Mouse (Mus musculus) megakaryocyte, embryonic 14.5 days (primary cell): ENCODE data around the gene Abcd2. TPM values are rescaled to one million over a fixed set of nuclear protein-coding genes. Genes with fewer than 3 reads are reported as not detected.

Experiments
- H3K27me3 ChIP-seq: replicated peaks from 2 replicates; pipeline ENCODE3; 2012; ENCODE audit warnings: inconsistent platforms
- H3K36me3 ChIP-seq: replicated peaks from 2 replicates; pipeline ENCODE3; 2012; ENCODE audit warnings: low read length, inconsistent platforms, mixed read lengths
- H3K4me1 ChIP-seq: 2 replicates; pipeline ENCODE4 v1.6.1; 2012; ENCODE audit warnings: inconsistent platforms
- H3K4me3 ChIP-seq: replicated peaks from 2 replicates; pipeline ENCODE3; 2012; ENCODE audit warnings: moderate library complexity, mild to moderate bottlenecking, inconsistent platforms
- H3K9me3 ChIP-seq: 2 replicates; pipeline ENCODE4 v1.6.1; 2012; ENCODE audit warnings: inconsistent platforms
- FLI1 ChIP-seq: IDR thresholded peaks from 2 replicates; pipeline ENCODE4 v1.6.1; 2012; ENCODE audit warnings: low read length, inconsistent platforms, mixed read lengths
- GATA1 ChIP-seq: IDR thresholded peaks from 3 replicates; pipeline ENCODE4 v1.6.1; 2012; ENCODE audit warnings: mixed read lengths, low read length, inconsistent platforms, borderline replicate concordance
- polyA plus RNA-seq: library from polyadenylated mRNA; stranded (reverse); fragments of >175 nt; gene quantifications from 2 replicates; pipeline ENCODE4 v1.2.3, GENCODE M21; 2012; ENCODE audit warnings: low replicate concordance; ENCODE audit not compliant: insufficient read depth

Abcd2 gene
- polyA plus RNA-seq = not detected in 2 replicates

- peaks cover 4% of the 10 kb centered on the region for H3K27me3 ChIP-seq
Measured at GRCm38 (mm10) chr15:91191412-91192222, at the start of gene Abcd2. TSS of gene Abcd2 (minus strand) at chr15:91191799.

DNA sequence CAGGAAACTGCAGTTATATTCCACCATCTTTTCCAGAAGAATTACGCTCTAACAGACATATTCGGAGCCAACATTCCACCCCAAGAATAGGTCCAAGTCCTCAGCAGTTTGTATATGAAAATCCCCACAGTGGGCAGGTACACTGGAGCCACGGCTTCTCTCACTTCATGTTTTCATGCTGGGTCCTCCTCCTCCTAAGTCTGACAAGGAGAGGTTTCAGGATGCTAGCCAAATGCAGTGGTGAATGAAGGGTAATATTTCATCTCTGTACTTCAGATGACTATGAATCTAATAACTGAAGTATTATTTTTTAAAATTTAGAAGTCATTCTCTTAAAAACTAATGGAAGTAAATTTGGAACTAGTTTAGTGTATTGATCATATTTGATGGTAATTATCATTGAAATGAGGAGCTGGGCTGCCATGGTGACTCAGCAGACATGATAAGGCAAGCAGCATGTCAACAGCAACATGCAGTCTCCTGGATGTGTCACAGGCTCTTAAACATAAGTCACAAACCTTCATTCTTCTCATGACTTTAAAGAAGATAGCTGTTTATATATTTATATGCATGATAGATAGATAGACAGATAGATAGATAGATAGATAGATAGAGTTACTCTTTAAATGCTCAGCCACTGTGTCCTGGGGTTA is 49.2 kb upstream of the Abcd2 start:
- no peak for TF ChIP-seq FLI1
- TF ChIP-seq GATA1 = no peak
- Histone ChIP-seq H3K36me3 (no peaks in the 10 kb centered on the region), H3K4me3 (no peak overlapping the region), H3K9me3 (0 out of 2 replicates have a peak, but pooled peaks cover 2% of the 10 kb centered on the region), H3K4me1 (no peaks in the 10 kb centered on the region), H3K27me3 (no peaks in the 10 kb centered on the region)

More at GRCm38 (mm10) chr15:91191412-91192222, at the start of gene Abcd2:
- no peaks in the 10 kb centered on the region for H3K36me3 ChIP-seq
- H3K4me3 ChIP-seq = peak within 1 kb of the TSS; percentile 90
- no peaks in the 10 kb centered on the region for H3K9me3 ChIP-seq
- TF ChIP-seq GATA1 (no peak), FLI1 (no peak)
- peaks cover 10% of the 10 kb centered on the region for H3K4me1 ChIP-seq

- TF ChIP-seq GATA1 (no peak), FLI1 (no peak)
- no peaks in the 10 kb centered on the region for H3K4me1 ChIP-seq
- no peaks in the 10 kb centered on the region for H3K36me3 ChIP-seq
- no peaks in the 10 kb centered on the region for H3K27me3 ChIP-seq
- no peak overlapping the region for H3K4me3 ChIP-seq
- H3K9me3 ChIP-seq = 0 out of 2 replicates have a peak, but pooled peaks cover 2% of the 10 kb centered on the region
Measured at GRCm38 (mm10) chr15:91237294-91237693, 45.7 kb upstream of the Abcd2 start.

DNA sequence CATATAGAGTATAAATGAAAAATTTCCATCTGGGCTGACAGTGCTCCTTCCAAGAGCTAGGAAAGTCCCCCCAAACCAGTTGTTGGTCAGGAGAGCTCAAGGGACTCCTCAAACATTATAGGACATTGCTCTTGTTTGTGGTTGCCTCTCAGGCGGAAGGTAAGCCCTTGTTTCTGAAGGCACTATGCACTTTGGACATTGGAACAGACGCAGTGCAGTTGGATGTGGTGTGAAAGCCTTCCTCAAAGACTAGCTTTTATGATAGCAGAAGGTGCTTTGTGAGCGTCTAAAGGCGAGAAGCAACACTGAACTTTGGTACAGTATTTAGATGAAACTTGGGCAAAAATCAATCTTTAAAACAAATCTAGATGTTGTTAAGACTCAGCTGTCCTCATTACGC is 14.9 kb upstream of the Abcd2 start:
- Histone ChIP-seq H3K27me3 (no peaks in the 10 kb centered on the region), H3K4me3 (no peak overlapping the region), H3K36me3 (no peaks in the 10 kb centered on the region), H3K4me1 (no peaks in the 10 kb centered on the region), H3K9me3 (no peaks in the 10 kb centered on the region)
- TF ChIP-seq GATA1 (no peak), FLI1 (no peak)

DNA sequence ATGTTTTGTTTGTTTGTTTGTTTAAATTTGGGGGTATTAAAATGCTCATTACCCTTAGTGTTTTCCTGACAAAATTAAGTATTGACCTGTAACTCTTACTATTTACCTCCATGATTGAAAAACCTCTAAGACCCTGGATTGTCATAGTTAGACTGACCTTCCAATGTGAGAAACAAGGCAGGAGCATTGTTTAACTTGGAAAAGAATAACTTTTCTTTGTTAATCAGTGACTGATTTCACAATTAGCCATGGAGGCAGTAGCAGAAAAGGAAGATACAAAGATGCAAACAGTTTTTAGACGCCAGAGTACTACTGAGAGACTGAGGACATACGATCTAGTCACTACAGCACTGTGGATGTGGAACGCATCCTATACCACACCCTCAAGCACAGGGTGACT is 11.9 kb upstream of the Abcd2 start:
- no peak for TF ChIP-seq FLI1
- TF ChIP-seq GATA1 = no peak
- Histone ChIP-seq H3K4me1 (no peaks in the 10 kb centered on the region), H3K4me3 (no peak overlapping the region), H3K9me3 (peaks cover 4% of the 10 kb centered on the region; the same call in 1 of the 2 replicates), H3K27me3 (no peaks in the 10 kb centered on the region), H3K36me3 (no peaks in the 10 kb centered on the region)

- H3K27me3 ChIP-seq = no peaks in the 10 kb centered on the region
- TF ChIP-seq FLI1 (no peak), GATA1 (no peak)
- H3K9me3 ChIP-seq = peaks cover 4% of the 10 kb centered on the region; the same call in 1 of the 2 replicates
- H3K4me1 ChIP-seq = no peaks in the 10 kb centered on the region
- H3K36me3 ChIP-seq = no peaks in the 10 kb centered on the region
- H3K4me3 ChIP-seq = no peak overlapping the region
Measured at GRCm38 (mm10) chr15:91202486-91202885, 10.9 kb upstream of the Abcd2 start.

- Histone ChIP-seq H3K9me3 (peaks cover 4% of the 10 kb centered on the region; the same call in 1 of the 2 replicates), H3K27me3 (no peaks in the 10 kb centered on the region), H3K36me3 (no peaks in the 10 kb centered on the region), H3K4me3 (no peak overlapping the region), H3K4me1 (no peaks in the 10 kb centered on the region)
- TF ChIP-seq GATA1 (no peak), FLI1 (no peak)
Measured at GRCm38 (mm10) chr15:91200833-91201232, 9.2 kb upstream of the Abcd2 start.

GRCm38 (mm10) chr15:91199256-91199905 is 7.8 kb upstream of the Abcd2 start, which contains the start of gene CN725425:
TSS of gene CN725425 (plus strand) at chr15:91199494.
- Histone ChIP-seq H3K9me3 (peaks cover 4% of the 10 kb centered on the region; the same call in 1 of the 2 replicates), H3K36me3 (no peaks in the 10 kb centered on the region), H3K27me3 (no peaks in the 10 kb centered on the region), H3K4me3 (no peak within 1 kb of the TSS), H3K4me1 (no peaks in the 10 kb centered on the region)
- TF ChIP-seq FLI1 = no peak
- TF ChIP-seq GATA1 = no peak

- Histone ChIP-seq H3K4me3 (peak overlapping the region; percentile 90), H3K9me3 (no peaks in the 10 kb centered on the region), H3K4me1 (peaks cover 10% of the 10 kb centered on the region)
Measured at GRCm38 (mm10) chr15:91192223-91192598, 612 bp upstream of the Abcd2 start.

More at GRCm38 (mm10) chr15:91192223-91192598, 612 bp upstream of the Abcd2 start:
- H3K27me3 ChIP-seq = peaks cover 4% of the 10 kb centered on the region
- no peak for TF ChIP-seq FLI1
- TF ChIP-seq GATA1 = no peak
- no peaks in the 10 kb centered on the region for H3K36me3 ChIP-seq
